Mouse (Mus musculus) olfactory bulb, adult 2 months (tissue): ENCODE results near the gene Gm3532. TPM values are rescaled to one million over a fixed set of nuclear protein-coding genes. Genes with fewer than 3 reads are reported as not detected.
"Not testable (repeated sequence)": the region's sequence is repeated elsewhere in the genome, so short reads cannot be mapped to it uniquely, and the experiment has no call there.

Experiments used
- H3K27ac ChIP-seq: fragments of 200-500 bp; 2 replicates; pipeline ENCODE4 v1.5.1; 2012; ENCODE audit warnings: low read depth, low read length; ENCODE audit not compliant: insufficient read depth
- H3K4me1 ChIP-seq: fragments of 200-500 bp; 2 replicates; pipeline ENCODE4 v1.6.1; 2012; ENCODE audit warnings: low read length; ENCODE audit not compliant: control insufficient read depth, insufficient read depth
- H3K4me3 ChIP-seq: fragments of 200-500 bp; 2 replicates; pipeline ENCODE4 v1.5.1; 2012; ENCODE audit warnings: mild to moderate bottlenecking, low read depth, low read length, moderate library complexity; ENCODE audit not compliant: insufficient read depth
- WGBS: fragments of 180-500 bp; shearing (Covaris S2); methylation state at CpG from one replicate; pipeline ENCODE4 v1.1.7; 2018; 5-methylcytosine and 5-hydroxymethylcytosine counted together
- polyA plus RNA-seq: library from polyadenylated mRNA; stranded (reverse); fragments of >200 nt; gene quantifications from 2 replicates; pipeline ENCODE4 v1.2.4, GENCODE M21; 2012; ENCODE audit warnings: low replicate concordance; ENCODE audit not compliant: missing spikeins, insufficient read depth, insufficient read length

The Gm3532 gene
- polyA plus RNA-seq, result not detected in 2 replicates

DNA sequence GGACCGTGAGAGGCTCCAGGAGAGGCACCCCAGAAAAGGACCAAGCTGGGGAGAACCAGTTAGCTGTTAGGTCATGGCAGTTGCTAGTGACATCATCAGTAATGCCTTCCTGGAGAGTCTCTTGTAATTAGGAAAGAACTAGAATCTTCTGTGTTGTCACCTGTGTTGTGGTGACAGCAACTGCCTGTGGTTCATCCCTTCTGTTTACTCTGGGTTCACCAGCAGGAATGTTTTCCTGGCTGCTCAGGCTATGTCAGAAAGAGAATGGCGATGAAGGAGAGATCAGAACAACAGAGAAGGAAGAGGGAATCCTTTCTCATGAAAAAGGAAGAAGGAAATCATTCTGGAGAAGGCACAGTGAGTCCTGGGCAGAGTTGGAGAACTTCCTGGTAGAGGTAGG, at the start of gene Gm3532:
Gene Gm3532 (plus strand): TSS at position 301 of the 400 bp plus-strand sequence.
- not testable (repeated sequence) for H3K27ac ChIP-seq, H3K4me3 ChIP-seq, H3K4me1 ChIP-seq
- no CpG with 5 or more reads among the region's 2 CpGs for WGBS

DNA sequence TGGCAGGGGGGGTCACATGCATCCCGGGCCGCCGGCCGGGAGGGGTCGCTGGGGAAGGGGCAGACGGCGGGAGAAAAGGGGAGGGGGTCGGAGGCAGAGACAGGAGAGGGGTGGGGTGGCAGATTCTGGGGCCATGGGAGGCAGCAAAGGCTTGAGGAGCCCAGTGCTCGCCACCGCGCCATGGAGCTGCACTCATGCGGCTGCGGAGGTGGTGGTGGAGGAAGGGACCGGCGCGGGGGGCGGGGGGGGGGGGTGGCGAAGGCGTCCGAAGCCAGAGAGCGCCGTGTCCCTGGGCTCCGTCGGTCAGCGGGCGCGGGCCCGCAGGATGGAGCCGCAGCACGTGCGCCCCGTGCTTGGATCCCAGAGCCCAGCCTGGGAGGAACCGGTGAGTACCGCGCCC, 36.9 kb upstream of the Gm3532 start, which contains the start of gene Gm3488:
Gene Gm3488 (plus strand): TSS at position 301 of the 400 bp plus-strand sequence.
- WGBS, result no CpG with 5 or more reads among the region's 35 CpGs
- H3K4me3 ChIP-seq, H3K4me1 ChIP-seq, H3K27ac ChIP-seq: not testable (repeated sequence)

Other genes with a start within 250 kb of the Gm3532 start
- not detected in 2 replicates for gene Gm3542, start 203.6 kb upstream of the Gm3532 start, polyA plus RNA-seq
- not detected in 2 replicates for gene Gm3500, start 149.4 kb upstream of the Gm3532 start, polyA plus RNA-seq
- gene Gm3194, start 83.0 kb upstream of the Gm3532 start, polyA plus RNA-seq, result not detected in 2 replicates
- not detected in 2 replicates for gene Gm8246, start 60.7 kb upstream of the Gm3532 start, polyA plus RNA-seq
- gene Gm3187, start 54.3 kb upstream of the Gm3532 start, polyA plus RNA-seq, result not detected in 2 replicates
- gene Gm3488, start 36.8 kb upstream of the Gm3532 start, polyA plus RNA-seq, result not detected in 2 replicates
- gene Gm8265, start 94.5 kb downstream of the Gm3532 start, polyA plus RNA-seq, result not detected in 2 replicates
- not detected in 2 replicates for gene Gm9603, start 149.0 kb downstream of the Gm3532 start, polyA plus RNA-seq
- gene Gm3373, start 203.1 kb downstream of the Gm3532 start, polyA plus RNA-seq, result not detected in 2 replicates